Mouse (Mus musculus) stomach, embryonic 15.5 days (tissue): ENCODE results near the gene Sorcs2. TPM values are rescaled to one million over a fixed set of nuclear protein-coding genes. Genes with fewer than 3 reads are reported as not detected.

ENCODE experiments used
- ATAC-seq: fragments of 200-750 bp; cut with Nextera tagmentation; 2 replicates; pipeline ENCODE4 v1.8.0; 2017; ENCODE audit warnings: low read depth, moderate number of reproducible peaks, moderate TSS enrichment; ENCODE audit not compliant: insufficient read depth, low FRiP score
- H3K27ac ChIP-seq: fragments of 300-500 bp; sonication (generic); 2 replicates; pipeline ENCODE4 v1.5.1; 2015; ENCODE audit warnings: mild to moderate bottlenecking, inconsistent platforms
- H3K27me3 ChIP-seq: fragments of 300-500 bp; sonication (generic); replicated peaks from 2 replicates; pipeline ENCODE4 v1.6.1; 2015; ENCODE audit warnings: inconsistent platforms
- H3K36me3 ChIP-seq: fragments of 300-500 bp; sonication (generic); 2 replicates; pipeline ENCODE4 v1.6.1; 2015; ENCODE audit warnings: inconsistent platforms
- H3K4me1 ChIP-seq: fragments of 300-500 bp; sonication (generic); 2 replicates; pipeline ENCODE4 v1.6.1; 2015; ENCODE audit warnings: inconsistent platforms
- H3K4me2 ChIP-seq: fragments of 300-500 bp; sonication (generic); 2 replicates; pipeline ENCODE4 v1.6.1; 2015; ENCODE audit warnings: mild to moderate bottlenecking, inconsistent platforms
- H3K4me3 ChIP-seq: fragments of 300-500 bp; sonication (generic); replicated peaks from 2 replicates; pipeline ENCODE4 v1.5.1; 2015; ENCODE audit warnings: inconsistent platforms
- H3K9ac ChIP-seq: fragments of 300-500 bp; sonication (generic); 2 replicates; pipeline ENCODE4 v1.6.1; 2015; ENCODE audit warnings: inconsistent platforms
- H3K9me3 ChIP-seq: fragments of 300-500 bp; sonication (generic); 2 replicates; pipeline ENCODE4 v1.6.1; 2016; ENCODE audit warnings: inconsistent platforms
- WGBS: fragments of 180-500 bp; shearing (Covaris S2); methylation state at CpG from one replicate; pipeline ENCODE4 v1.1.7; 2015; 5-methylcytosine and 5-hydroxymethylcytosine counted together
- polyA plus RNA-seq: library from polyadenylated mRNA; unstranded; fragments of >200 nt; fragmentation: Nextera tagmentation; extraction: Ambion mirVana; gene quantifications from 2 replicates; pipeline ENCODE4 v1.2.1, GENCODE M21; 2015

Sorcs2 gene
- polyA plus RNA-seq, 1 experiment from 2014 or later = 13.7 TPM

GRCm38 (mm10) chr5:36389731-36390590 is 8.0 kb downstream of the Sorcs2 start:
- Histone ChIP-seq H3K4me3 (no peak overlapping the region), H3K9ac (no peak overlapping the region), H3K27ac (peak overlapping the region; percentile 86), H3K9me3 (no peaks in the 10 kb centered on the region), H3K36me3 (no peaks in the 10 kb centered on the region), H3K4me1 (peaks cover 21% of the 10 kb centered on the region), H3K27me3 (no peaks in the 10 kb centered on the region), H3K4me2 (no peak overlapping the region; the same call in 1 of the 2 replicates)
- peak; percentile 89 for ATAC-seq
- WGBS = 57% methylated on average over 9 of the region's 9 CpGs

GRCm38 (mm10) chr5:36385062-36385461 is 12.9 kb downstream of the Sorcs2 start:
- Histone ChIP-seq H3K27ac (no peak overlapping the region), H3K4me2 (no peak overlapping the region), H3K4me3 (no peak overlapping the region), H3K27me3 (no peaks in the 10 kb centered on the region), H3K4me1 (peaks cover 21% of the 10 kb centered on the region), H3K9me3 (no peaks in the 10 kb centered on the region), H3K9ac (no peak overlapping the region), H3K36me3 (no peaks in the 10 kb centered on the region)
- 11% methylated on average over 5 of the region's 5 CpGs for WGBS
- peak; percentile 59; the same call in 1 of the 2 replicates for ATAC-seq

DNA sequence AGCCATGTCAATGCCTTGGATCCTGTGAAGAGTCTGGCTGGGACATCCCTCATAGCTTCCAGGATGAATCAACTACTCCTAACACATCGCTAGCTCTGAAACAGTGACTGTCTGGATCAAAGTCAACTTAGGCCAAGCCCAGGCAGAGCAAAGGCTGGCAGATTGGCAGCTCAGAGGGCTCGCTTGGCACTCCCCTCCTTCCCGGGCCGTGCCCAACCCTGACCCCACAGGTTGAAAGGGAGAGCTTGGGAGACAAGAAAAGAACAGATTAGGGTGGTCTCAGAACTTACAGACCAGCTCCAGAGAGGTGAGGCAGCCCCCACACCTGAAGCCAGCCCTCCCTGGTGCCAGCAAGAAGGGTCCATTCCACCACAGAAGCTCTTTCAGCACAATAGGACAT is 14.5 kb downstream of the Sorcs2 start:
- no peaks in the 10 kb centered on the region for H3K9me3 ChIP-seq
- peaks cover 10% of the 10 kb centered on the region for H3K4me1 ChIP-seq
- 84% methylated on average over 4 of the region's 4 CpGs for whole genome bisulfite sequencing
- no peaks in the 10 kb centered on the region for H3K27me3 ChIP-seq
- H3K36me3 ChIP-seq = no peaks in the 10 kb centered on the region
- no peak overlapping the region for H3K4me2 ChIP-seq
- ATAC-seq = no peak
- no peak overlapping the region for H3K27ac ChIP-seq
- no peak overlapping the region for H3K4me3 ChIP-seq
- no peak overlapping the region for H3K9ac ChIP-seq

- WGBS = 77% methylated on average over 4 of the region's 4 CpGs
- 0 out of 2 replicates have a peak overlapping the region, but pooled peaks have one; percentile 1 for H3K27ac ChIP-seq
Observed at GRCm38 (mm10) chr5:36382721-36383120, 15.2 kb downstream of the Sorcs2 start.

GRCm38 (mm10) chr5:36382134-36382693 is 15.7 kb downstream of the Sorcs2 start:
- no peak for ATAC-seq
- Histone ChIP-seq H3K36me3 (no peaks in the 10 kb centered on the region), H3K4me3 (no peak overlapping the region), H3K9me3 (no peaks in the 10 kb centered on the region), H3K4me2 (no peak overlapping the region), H3K4me1 (peaks cover 22% of the 10 kb centered on the region), H3K9ac (no peak overlapping the region), H3K27me3 (no peaks in the 10 kb centered on the region), H3K27ac (no peak overlapping the region)
- WGBS = 53% methylated on average over 8 of the region's 8 CpGs

More at GRCm38 (mm10) chr5:36382721-36383120, 15.2 kb downstream of the Sorcs2 start:
- H3K4me3 ChIP-seq = no peak overlapping the region
- no peak overlapping the region for H3K9ac ChIP-seq
- H3K9me3 ChIP-seq = no peaks in the 10 kb centered on the region
- no peak for ATAC-seq
- no peaks in the 10 kb centered on the region for H3K27me3 ChIP-seq
- no peaks in the 10 kb centered on the region for H3K36me3 ChIP-seq
- peaks cover 17% of the 10 kb centered on the region for H3K4me1 ChIP-seq
- no peak overlapping the region for H3K4me2 ChIP-seq

DNA sequence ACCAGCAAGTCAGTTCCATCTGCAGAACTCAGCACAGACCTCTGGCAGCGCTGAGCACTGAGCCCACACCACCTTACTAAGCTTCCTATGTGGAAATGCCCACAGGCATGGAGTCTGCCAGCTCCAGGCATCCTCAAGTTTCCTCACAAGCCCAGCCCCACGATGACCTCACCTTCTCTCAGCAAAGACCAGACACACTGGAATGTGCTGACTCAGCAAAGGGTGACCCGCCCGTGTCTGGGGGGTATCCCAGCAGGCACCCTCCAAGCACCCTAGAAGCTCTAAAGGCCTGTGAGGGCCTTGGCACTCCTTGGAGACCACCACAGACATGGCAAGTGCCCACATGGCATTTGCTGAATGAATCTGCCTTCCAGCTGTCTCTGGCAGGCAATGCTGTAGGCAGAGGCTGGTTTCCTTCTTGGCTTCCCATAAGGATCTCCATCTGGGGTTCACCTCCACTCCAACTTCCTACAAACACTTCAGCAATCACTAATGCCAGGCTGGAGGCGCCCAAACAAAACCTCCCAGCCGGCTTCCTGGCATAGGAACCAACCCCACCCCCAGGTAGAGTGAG is 17.9 kb downstream of the Sorcs2 start:
- Histone ChIP-seq H3K4me1 (peaks cover 34% of the 10 kb centered on the region), H3K9ac (no peak overlapping the region), H3K4me3 (no peak overlapping the region), H3K4me2 (no peak overlapping the region), H3K9me3 (no peaks in the 10 kb centered on the region), H3K27ac (0 out of 2 replicates have a peak overlapping the region, but pooled peaks have one; percentile 4), H3K36me3 (no peaks in the 10 kb centered on the region), H3K27me3 (no peaks in the 10 kb centered on the region)
- 0 out of 2 replicates have a peak, but pooled peaks have one; percentile 13 for ATAC-seq
- 68% methylated on average over 6 of the region's 6 CpGs for WGBS

GRCm38 (mm10) chr5:36378370-36378738 is 19.6 kb downstream of the Sorcs2 start:
- Histone ChIP-seq H3K4me3 (no peak overlapping the region), H3K9me3 (no peaks in the 10 kb centered on the region), H3K27me3 (no peaks in the 10 kb centered on the region), H3K4me2 (no peak overlapping the region), H3K4me1 (peaks cover 41% of the 10 kb centered on the region), H3K9ac (no peak overlapping the region), H3K27ac (peak overlapping the region; percentile 79; the same call in 1 of the 2 replicates), H3K36me3 (no peaks in the 10 kb centered on the region)
- ATAC-seq = no peak
- 83% methylated on average over 2 of the region's 2 CpGs for WGBS

- H3K9me3 ChIP-seq = no peaks in the 10 kb centered on the region
- H3K9ac ChIP-seq = no peak overlapping the region
- H3K4me2 ChIP-seq = 0 out of 2 replicates have a peak overlapping the region, but pooled peaks have one; percentile 5
- peak; percentile 43; the same call in 1 of the 2 replicates for ATAC-seq
- H3K4me3 ChIP-seq = no peak overlapping the region
- H3K27me3 ChIP-seq = no peaks in the 10 kb centered on the region
- 45% methylated on average over 8 of the region's 8 CpGs for WGBS
- no peaks in the 10 kb centered on the region for H3K36me3 ChIP-seq
- H3K4me1 ChIP-seq = peaks cover 48% of the 10 kb centered on the region
- H3K27ac ChIP-seq = peak overlapping the region; percentile 79
Observed at GRCm38 (mm10) chr5:36377456-36378369, 20.2 kb downstream of the Sorcs2 start.

DNA sequence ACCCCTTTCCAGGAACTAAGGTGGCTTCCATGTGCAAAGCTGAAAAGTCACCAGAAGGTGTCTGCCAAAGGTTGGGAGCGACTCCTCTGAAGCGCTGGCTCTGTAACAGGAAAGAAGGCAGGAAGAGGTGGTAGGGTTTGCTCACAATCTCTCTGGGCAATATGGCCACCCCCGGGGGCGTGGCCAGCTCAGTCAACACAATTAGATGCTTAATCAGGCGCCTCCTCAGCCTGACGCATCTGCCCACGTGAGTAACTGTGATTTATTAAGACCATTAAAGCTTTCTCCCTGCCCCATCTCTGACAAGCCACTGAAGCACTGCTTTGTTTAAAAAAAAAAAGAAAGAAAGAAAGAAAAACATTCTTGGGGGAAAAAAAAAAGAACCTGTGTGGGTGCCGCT is 22.1 kb downstream of the Sorcs2 start:
- 41% methylated on average over 8 of the region's 8 CpGs for WGBS
- Histone ChIP-seq H3K27ac (peak overlapping the region; percentile 79), H3K4me2 (no peak overlapping the region), H3K9ac (no peak overlapping the region), H3K9me3 (no peaks in the 10 kb centered on the region), H3K4me1 (peaks cover 59% of the 10 kb centered on the region), H3K27me3 (no peaks in the 10 kb centered on the region), H3K4me3 (no peak overlapping the region), H3K36me3 (no peaks in the 10 kb centered on the region)
- ATAC-seq = no peak

- Histone ChIP-seq H3K27me3 (no peaks in the 10 kb centered on the region), H3K4me3 (no peak overlapping the region), H3K27ac (peak overlapping the region; percentile 61), H3K36me3 (no peaks in the 10 kb centered on the region), H3K4me2 (0 out of 2 replicates have a peak overlapping the region, but pooled peaks have one; percentile 0), H3K4me1 (peaks cover 59% of the 10 kb centered on the region), H3K9ac (no peak overlapping the region), H3K9me3 (no peaks in the 10 kb centered on the region)
- 40% methylated on average over 19 of the region's 19 CpGs for WGBS
- ATAC-seq = no peak
Observed at GRCm38 (mm10) chr5:36374221-36375050, 23.5 kb downstream of the Sorcs2 start.
